Comparison of ENCODE assay signal across 39 mouse cellular contexts in genomic region chr13:41105541-41105940, GRCm38 (mm10). TPM values are rescaled to one million over a fixed set of nuclear protein-coding genes. Genes with fewer than 3 reads are reported as not detected.
"Had no signal": no experiment of that assay in that cellular context is flagged by ENCODE, and none has a peak within 500 bp of the region (broad histone marks: within the 10 kb centered on the region; RNA-seq: fewer than 3 reads in every experiment).

No protein-coding gene starts in this region.

- H3K4me2 ChIP-seq: heart, embryonic 11.5 days; heart, embryonic 13.5 days; heart, embryonic 15.5 days; hindbrain, embryonic 13.5 days; intestine, embryonic 15.5 days; limb, embryonic 12.5 days; liver, embryonic 11.5 days; liver, embryonic 13.5 days; liver, embryonic 15.5 days had no signal

- H3K9me3 ChIP-seq: heart, embryonic 13.5 days; heart, embryonic 15.5 days; hindbrain, embryonic 13.5 days; intestine, embryonic 15.5 days; limb, embryonic 10.5 days; limb, embryonic 12.5 days; liver, embryonic 13.5 days; liver, embryonic 15.5 days had no signal

- H3K36me3 ChIP-seq: heart, embryonic 13.5 days; heart, embryonic 15.5 days; hindbrain, embryonic 13.5 days; intestine, embryonic 15.5 days; limb, embryonic 10.5 days; limb, embryonic 12.5 days; liver, embryonic 13.5 days; liver, embryonic 15.5 days had no signal

- H3K4me3 ChIP-seq: gastrocnemius, adult 2 months; heart, adult 2 months; heart, embryonic 13.5 days; heart, embryonic 15.5 days; hindbrain, embryonic 13.5 days; intestine, embryonic 15.5 days; left cerebral cortex, adult 2 months; limb, embryonic 10.5 days; limb, embryonic 12.5 days; liver, embryonic 13.5 days; liver, embryonic 15.5 days had no signal

- DNase-seq: gastrocnemius, adult 2 months; gastrocnemius, postnatal 10 days; gastrocnemius, postnatal 25 days; heart, adult 11 months; heart, adult 2 months; heart, postnatal 14 days; heart, postnatal 36 days; kidney, adult 18-20 months; kidney, adult 8-10 months; kidney, postnatal 14 days; kidney, postnatal 36 days; liver; liver, embryonic 13.5 days had no signal

- H3K27ac ChIP-seq: gastrocnemius, adult 2 months; heart, adult 2 months; heart, embryonic 13.5 days; heart, embryonic 15.5 days; hindbrain, embryonic 13.5 days; intestine, embryonic 15.5 days; kidney, postnatal 0 days; left cerebral cortex, adult 2 months; limb, embryonic 10.5 days; limb, embryonic 12.5 days; liver, embryonic 13.5 days; liver, embryonic 15.5 days had no signal

- H3K9ac ChIP-seq: heart, embryonic 13.5 days; heart, embryonic 15.5 days; hindbrain, embryonic 13.5 days; intestine, embryonic 15.5 days; limb, embryonic 12.5 days; liver, embryonic 13.5 days; liver, embryonic 15.5 days had no signal

- H3K27me3 ChIP-seq: heart, embryonic 13.5 days; heart, embryonic 15.5 days; hindbrain, embryonic 13.5 days; intestine, embryonic 15.5 days; limb, embryonic 12.5 days had no signal

- H3K4me1 ChIP-seq: heart, embryonic 13.5 days; heart, embryonic 15.5 days; hindbrain, embryonic 13.5 days; intestine, embryonic 15.5 days; limb, embryonic 10.5 days; limb, embryonic 12.5 days had no signal

- ATAC-seq: hindbrain, embryonic 16.5 days; inflammation-experienced regulatory T-cells, adult 6 months; intestine, embryonic 15.5 days; intestine, postnatal 0 days had no signal

RNA-seq across cellular contexts. Expression of gene Gcm2, which starts 5.3 kb away (rescaled TPM):
- total RNA-seq: gastrocnemius, adult 2 months; gastrocnemius, postnatal 10 days; gastrocnemius, postnatal 25 days; gastrocnemius, postnatal 4 days; heart, adult 2 months; heart, postnatal 14 days; heart, postnatal 36 days; hematopoietic stem cell, adult 5-6 weeks; layer of hippocampus, adult 18-20 months; layer of hippocampus, postnatal 10 days; layer of hippocampus, postnatal 25 days; left cerebral cortex, adult 2 months; left cerebral cortex, postnatal 14 days; left cerebral cortex, postnatal 36 days had no signal
- polyA plus RNA-seq: heart, adult 2 months; heart, embryonic 11.5 days; heart, embryonic 13.5 days; heart, embryonic 15.5 days; heart, postnatal 0 days; hindbrain, embryonic 13.5 days; hindbrain, embryonic 16.5 days; intestine, embryonic 15.5 days; intestine, postnatal 0 days; kidney, embryonic 14.5 days; kidney, postnatal 0 days; large intestine, adult 2 months; limb, embryonic 10.5 days; limb, embryonic 12.5 days; limb, embryonic 14.5 days; liver, embryonic 11.5 days; liver, embryonic 13.5 days; liver, embryonic 15.5 days had no signal

RNA-seq across cellular contexts. Expression of gene Sycp2l, which starts 8.6 kb away (rescaled TPM):
- total RNA-seq: gastrocnemius, adult 2 months; gastrocnemius, postnatal 10 days; gastrocnemius, postnatal 4 days; heart, adult 2 months; heart, postnatal 14 days; heart, postnatal 36 days; hematopoietic stem cell, adult 5-6 weeks; layer of hippocampus, postnatal 25 days; left cerebral cortex, adult 2 months; left cerebral cortex, postnatal 14 days had no signal
- polyA plus RNA-seq: heart, adult 2 months; heart, embryonic 11.5 days; heart, embryonic 15.5 days; heart, postnatal 0 days; hindbrain, embryonic 11.5 days; hindbrain, embryonic 13.5 days; intestine, postnatal 0 days; kidney, embryonic 14.5 days; kidney, postnatal 0 days; large intestine, adult 2 months; limb, embryonic 10.5 days; limb, embryonic 12.5 days; limb, embryonic 14.5 days; liver, embryonic 11.5 days; liver, embryonic 13.5 days; liver, embryonic 15.5 days had no signal

RNA-seq across cellular contexts. Expression of gene Mak, which starts 26.0 kb away (rescaled TPM):
- total RNA-seq: gastrocnemius, adult 2 months; gastrocnemius, postnatal 10 days; gastrocnemius, postnatal 25 days; gastrocnemius, postnatal 4 days; heart, adult 2 months; heart, postnatal 36 days; hematopoietic stem cell, adult 5-6 weeks had no signal
